Mouse (Mus musculus) retina, postnatal 7 days (tissue): Measurements from ENCODE around the gene Adprh.
"Not testable (repeated sequence)": the region's sequence is repeated elsewhere in the genome, so short reads cannot be mapped to it uniquely, and the experiment has no call there.

ENCODE experiments used
- DNase-seq: peaks from one replicate; pipeline ENCODE4 v3.0.0-alpha.2; 2012; ENCODE audit warnings: low read depth, low spot score

Gene Adprh

GRCm38 (mm10) chr16:38467091-38467916 lies 14.8 kb upstream of the Adprh start:
- no peak for DNase-seq

GRCm38 (mm10) chr16:38466089-38466488 lies 13.6 kb upstream of the Adprh start:
- DNase-seq = no peak

- DNase-seq = no peak
These were observed 10.8 kb upstream of the Adprh start for GRCm38 (mm10) chr16:38463305-38463704.

- no peak for DNase-seq
These were observed 9.7 kb upstream of the Adprh start for GRCm38 (mm10) chr16:38462161-38462560.

DNA sequence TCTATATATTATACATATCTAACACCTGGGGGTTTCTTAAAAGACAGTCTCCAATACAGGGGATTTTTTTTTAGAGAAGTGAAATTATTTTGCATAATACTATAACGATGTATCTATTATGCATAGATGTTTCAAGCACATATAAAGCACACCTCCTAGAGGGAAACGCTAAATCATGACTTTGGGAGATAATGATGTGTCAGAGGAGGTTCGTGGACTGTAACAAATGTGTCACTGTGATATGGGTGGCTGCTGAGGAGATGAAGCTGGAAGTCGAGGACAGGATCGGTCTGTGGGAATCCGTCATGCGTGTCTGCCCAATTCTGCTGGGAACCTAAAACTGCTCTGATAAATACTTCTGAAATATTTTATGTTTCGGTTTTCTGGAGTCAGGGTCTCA lies 9.2 kb upstream of the Adprh start:
- no peak for DNase-seq

DNA sequence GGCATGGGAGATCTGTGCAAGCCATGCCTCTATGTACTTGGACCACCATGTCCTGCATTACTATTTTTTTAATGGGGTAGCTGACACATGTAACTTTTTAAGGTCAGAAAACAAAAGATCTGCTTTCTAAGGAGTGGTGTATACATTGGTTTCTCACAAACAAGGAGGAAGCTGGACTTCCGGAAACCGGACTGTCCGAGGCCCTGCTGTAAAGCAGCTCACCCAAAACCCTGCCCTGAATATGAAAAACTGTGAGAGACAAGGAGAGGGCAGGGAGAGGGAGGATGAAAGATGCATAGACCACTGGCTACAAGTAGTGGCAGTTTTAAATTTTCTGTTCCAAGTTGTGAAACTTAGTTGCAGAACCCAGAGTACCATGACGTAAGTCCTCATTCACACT lies 7.5 kb upstream of the Adprh start:
- no peak for DNase-seq

DNA sequence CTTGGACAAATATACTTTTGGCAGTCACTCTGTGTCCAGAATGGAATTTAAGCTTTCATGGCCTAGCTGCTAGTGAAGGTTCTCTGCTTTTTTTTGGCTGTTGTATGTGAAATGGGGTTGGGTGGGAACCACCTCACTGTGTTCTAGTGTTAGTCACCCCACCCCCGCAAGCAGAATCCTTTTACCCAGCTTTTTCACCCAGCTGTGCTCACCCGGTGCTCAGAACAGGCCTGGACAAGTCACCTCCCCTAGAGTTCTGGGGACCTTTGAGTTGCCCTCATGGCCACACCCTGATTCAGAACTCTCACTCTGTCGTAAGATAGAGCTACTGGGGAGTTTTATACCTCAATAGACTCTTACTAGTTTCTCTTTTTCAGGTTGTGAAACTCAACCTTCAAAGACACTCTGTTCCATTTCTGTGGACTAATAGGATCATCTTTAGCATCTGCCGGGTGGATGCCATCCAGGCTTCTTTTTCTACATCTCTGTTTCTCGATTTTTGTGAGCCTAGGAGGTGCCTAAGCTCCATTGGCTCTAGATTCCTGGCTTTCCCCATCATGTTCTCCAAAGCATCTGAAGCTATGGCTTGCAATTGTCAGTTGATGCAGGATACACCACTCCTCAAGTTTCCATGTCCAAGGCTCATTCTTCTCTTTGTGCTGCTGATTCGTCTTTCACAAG lies 6.2 kb upstream of the Adprh start:
- no peak for DNase-seq

- DNase-seq = no peak
These were observed 4.5 kb upstream of the Adprh start for GRCm38 (mm10) chr16:38456812-38457567.

- no peak for DNase-seq
These were observed 3.3 kb upstream of the Adprh start, which contains the start of gene Cd80 for GRCm38 (mm10) chr16:38455511-38456418. TSS of gene Cd80 (plus strand) at chr16:38455561.

- no peak for DNase-seq
These were observed 2.2 kb upstream of the Adprh start for GRCm38 (mm10) chr16:38454533-38455254.

DNA sequence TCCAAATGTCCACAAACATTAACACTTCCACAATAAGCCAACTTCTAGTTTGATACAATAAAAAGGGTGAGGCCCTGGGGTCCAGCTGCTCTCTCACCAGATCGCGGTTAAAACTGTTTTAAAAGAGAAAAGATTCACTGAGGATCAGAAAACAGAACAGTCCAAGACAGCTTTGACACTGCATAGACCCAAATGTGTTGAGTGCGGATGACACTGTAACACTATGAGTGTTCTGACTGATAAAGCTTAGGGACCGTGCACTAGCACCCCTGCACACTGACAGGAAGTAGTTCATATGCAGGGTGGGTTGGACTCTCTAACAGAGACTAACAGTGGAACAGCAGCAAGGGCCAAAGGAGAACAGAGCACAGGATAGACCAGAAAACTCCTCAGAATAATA lies 1.4 kb upstream of the Adprh start:
- no peak for DNase-seq

DNA sequence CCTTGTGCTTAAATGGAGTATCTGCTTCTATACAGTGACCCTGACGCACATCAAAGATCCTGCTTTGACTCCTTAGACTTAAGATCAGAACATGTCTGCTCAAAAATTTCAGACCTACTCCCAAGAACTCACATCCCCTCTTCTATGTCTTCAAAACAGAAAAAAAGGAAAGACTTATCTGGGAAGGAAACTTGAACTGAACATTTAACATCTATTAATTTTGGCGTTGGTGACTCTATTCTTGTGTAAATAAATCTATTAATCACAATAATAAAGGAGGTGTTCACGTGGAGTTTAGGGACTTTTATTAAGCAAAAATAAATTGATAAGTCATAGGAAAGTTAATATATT lies 675 bp upstream of the Adprh start:
- no peak for DNase-seq

DNA sequence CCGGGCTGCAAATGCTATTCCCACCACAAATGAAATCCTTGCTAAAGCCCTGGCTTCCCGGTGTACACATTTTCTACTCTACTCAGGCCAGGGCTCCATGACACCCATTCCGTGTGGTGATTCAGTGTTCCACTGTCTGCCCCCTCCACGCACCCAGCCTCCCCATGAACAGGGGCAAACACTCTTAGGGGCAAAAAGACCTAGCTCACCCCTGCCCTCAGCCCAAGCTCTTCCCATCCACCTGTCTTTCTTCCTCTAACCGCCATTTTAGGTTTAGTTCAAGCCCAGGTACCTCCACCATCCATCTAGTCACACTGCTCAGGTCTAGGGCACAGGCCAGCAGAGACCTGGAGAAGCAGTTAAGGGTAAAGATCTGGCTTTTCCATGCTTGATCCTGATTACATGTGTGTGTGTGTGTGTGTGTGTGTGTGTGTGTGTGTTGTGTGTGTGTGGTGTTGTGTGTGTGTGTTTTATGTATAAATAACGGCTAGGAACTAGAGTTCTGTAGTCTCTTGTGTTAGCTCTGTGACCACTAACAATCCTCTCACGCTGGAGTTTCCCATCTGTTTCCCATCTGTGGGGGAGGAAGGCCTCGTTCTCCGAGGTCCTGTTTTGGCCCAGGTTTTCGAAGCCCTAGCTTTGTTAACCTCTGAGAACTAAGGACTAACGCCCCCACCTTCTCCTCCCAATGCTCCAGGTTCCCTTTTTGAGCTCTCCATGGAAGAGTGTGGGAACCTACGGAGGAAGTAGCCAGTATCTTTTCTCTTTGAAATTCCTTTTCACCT lies 890 bp downstream of the Adprh start:
- no peak for DNase-seq

- DNase-seq = no peak
These were observed 1.8 kb downstream of the Adprh start for GRCm38 (mm10) chr16:38450707-38451106.

- DNase-seq = no peak
These were observed 4.0 kb downstream of the Adprh start for GRCm38 (mm10) chr16:38448458-38448857.

- no peak for DNase-seq
These were observed 5.1 kb downstream of the Adprh start for GRCm38 (mm10) chr16:38447366-38447765.

- not testable (repeated sequence) for DNase-seq
These were observed 6.4 kb downstream of the Adprh start for GRCm38 (mm10) chr16:38446141-38446540.

- no peak for DNase-seq
These were observed 6.9 kb downstream of the Adprh start for GRCm38 (mm10) chr16:38445576-38445975.

GRCm38 (mm10) chr16:38445046-38445445 lies 7.5 kb downstream of the Adprh start:
- DNase-seq = no peak
